Mouse (Mus musculus): ENCODE measurements around the gene Mylk4. TPM values are rescaled to one million over a fixed set of nuclear protein-coding genes. Genes with fewer than 3 reads are reported as not detected.

The Mylk4 gene
- polyA plus RNA-seq, 1 experiment, result not detected

DNA sequence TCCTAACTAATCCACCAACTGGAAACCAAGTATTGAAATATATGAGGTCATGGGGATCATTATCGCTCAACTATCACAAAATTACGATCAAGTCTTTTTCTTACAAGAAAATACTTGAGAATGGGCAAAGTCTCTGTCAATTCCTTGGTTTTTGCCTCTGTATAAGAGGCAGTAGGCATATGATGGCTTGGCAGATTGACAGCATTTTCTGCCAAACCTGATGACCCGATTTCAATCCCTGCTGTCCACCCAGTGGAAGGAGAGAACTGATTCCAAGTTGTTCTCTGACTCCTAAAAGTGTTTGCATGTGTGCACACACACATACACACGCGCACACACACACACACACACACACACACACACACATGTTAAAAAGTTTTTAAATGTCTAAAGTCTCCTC, 124.5 kb downstream of the Mylk4 start:
- WGBS, result 86% methylated on average over 5 of the region's 5 CpGs
- TF ChIP-seq CTCF (IDR thresholded peaks at IDR 0.05; ENCODE audit: extremely low read depth, insufficient read length, insufficient replicate concordance, low read depth, low read length), result no peak
- TF ChIP-seq POLR2A (IDR thresholded peaks at IDR 0.05; ENCODE audit: low read depth, low read length), result no peak
- Histone ChIP-seq H3K27ac (ENCODE audit: insufficient read depth, low read depth, low read length) (no peak overlapping the region), H3K36me3 (ENCODE audit: control insufficient read depth, insufficient read depth, low read length) (no peaks in the 10 kb centered on the region), H3K4me1 (ENCODE audit: control insufficient read depth, insufficient read depth, insufficient read length, low read length) (no peaks in the 10 kb centered on the region), H3K4me3 (ENCODE audit: low read depth, low read length) (no peak overlapping the region), H3K27me3 (ENCODE audit: control insufficient read depth, insufficient read depth, low read length) (no peaks in the 10 kb centered on the region)

DNA sequence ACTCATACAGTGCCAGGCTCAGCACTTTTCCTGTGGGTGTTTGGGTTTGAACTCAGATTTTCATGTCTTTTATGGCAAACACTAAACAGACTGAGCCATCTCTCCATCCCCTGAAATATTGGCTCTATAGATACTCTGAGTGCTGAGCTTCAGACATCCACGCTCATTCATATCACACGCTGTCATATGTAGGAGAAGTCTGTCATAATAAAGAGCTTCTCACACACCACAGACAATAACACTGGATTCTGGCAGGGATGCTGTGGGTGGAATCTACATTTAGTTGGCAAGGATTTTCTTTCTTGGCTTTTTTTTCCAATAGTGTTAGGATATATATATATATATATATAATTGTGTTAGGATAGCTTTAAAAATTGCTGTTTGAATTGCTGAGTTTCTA, 126.2 kb downstream of the Mylk4 start:
- Histone ChIP-seq H3K4me3 (ENCODE audit: low read depth, low read length) (no peak overlapping the region), H3K27me3 (ENCODE audit: control insufficient read depth, insufficient read depth, low read length) (no peaks in the 10 kb centered on the region), H3K4me1 (ENCODE audit: control insufficient read depth, insufficient read depth, insufficient read length, low read length) (no peaks in the 10 kb centered on the region), H3K36me3 (ENCODE audit: control insufficient read depth, insufficient read depth, low read length) (no peaks in the 10 kb centered on the region), H3K27ac (ENCODE audit: insufficient read depth, low read depth, low read length) (no peak overlapping the region)
- no peak for TF ChIP-seq POLR2A (IDR thresholded peaks at IDR 0.05; ENCODE audit: low read depth, low read length)
- TF ChIP-seq CTCF (IDR thresholded peaks at IDR 0.05; ENCODE audit: extremely low read depth, insufficient read length, insufficient replicate concordance, low read depth, low read length), result no peak
- WGBS, result 98% methylated on average over 2 of the region's 2 CpGs

Other genes with a start within 250 kb of the Mylk4 start
- 27.9 and 41.3 TPM in 2 replicates for gene Wrnip1, start 18.1 kb upstream of the Mylk4 start, polyA plus RNA-seq (2012; rRNA removed)
- gene D930007J09Rik, start 18.9 kb upstream of the Mylk4 start, polyA plus RNA-seq (2012; rRNA removed), result not detected in 2 replicates
- 36.8 and 110 TPM in 2 replicates for gene Serpinb1a, start 67.2 kb upstream of the Mylk4 start, polyA plus RNA-seq (2012; rRNA removed)
- not detected in 2 replicates for gene Serpinb1c, start 114.3 kb upstream of the Mylk4 start, polyA plus RNA-seq (2012; rRNA removed)
- gene Serpinb6b, start 181.3 kb upstream of the Mylk4 start, polyA plus RNA-seq (2012; rRNA removed), result 0.52 and 0.85 TPM in 2 replicates
- 0.69 and 0.95 TPM in 2 replicates for gene Serpinb9, start 219.3 kb upstream of the Mylk4 start, polyA plus RNA-seq (2012; rRNA removed)
- gene Serpinb9b, start 243.5 kb upstream of the Mylk4 start, polyA plus RNA-seq (2012; rRNA removed), result 0.04 TPM in 1 of 2 replicates, not detected in the other